Mouse (Mus musculus) CH12.LX (cell line): ENCODE results near the gene Scg5. TPM values are rescaled to one million over a fixed set of nuclear protein-coding genes. Genes with fewer than 3 reads are reported as not detected.

Experiments used
- DNase-seq: peaks from one replicate; pipeline ENCODE4 v3.0.0-alpha.2; 2013; ENCODE audit errors: extremely low read depth
- H3K27ac ChIP-seq: 2 replicates; pipeline ENCODE4 v1.5.1; 2012; ENCODE audit warnings: low read depth, mild to moderate bottlenecking, control low read depth, moderate library complexity; ENCODE audit not compliant: insufficient read depth
- H3K27me3 ChIP-seq: replicated peaks from 2 replicates; pipeline ENCODE3; 2012; ENCODE audit warnings: inconsistent platforms
- H3K36me3 ChIP-seq, 2 experiments: replicated peaks in 1 of 2; 2 replicates each; pipeline versions ENCODE3 to v1.6.1; 2012; ENCODE audit warnings: inconsistent platforms in 1 of 2, low read length in 1 of 2, mild to moderate bottlenecking in 1 of 2, mixed read lengths in 1 of 2, moderate library complexity in 1 of 2; ENCODE audit not compliant: control insufficient read depth in 1 of 2, insufficient read depth in 1 of 2
- H3K4me1 ChIP-seq, 2 experiments: 2 replicates each; pipeline ENCODE4 v1.6.1; 2012; ENCODE audit warnings: inconsistent platforms in 1 of 2, moderate library complexity in 1 of 2; ENCODE audit not compliant: insufficient read depth in 2 of 2, control insufficient read depth in 1 of 2
- H3K4me2 ChIP-seq: 2 replicates; pipeline ENCODE4 v1.6.1; 2012; ENCODE audit warnings: low read depth, mild to moderate bottlenecking, control low read depth; ENCODE audit not compliant: poor library complexity, insufficient read depth, severe bottlenecking
- H3K4me3 ChIP-seq, 3 experiments: fragments of 150-350 bp in 1 of 3; sonication (generic) in 1 of 3; replicated peaks in 1 of 3; 2 replicates each; pipeline versions ENCODE3 to v1.5.1; 2011 to 2012; ENCODE audit warnings: low read depth in 2 of 3, low read length in 2 of 3, mild to moderate bottlenecking in 2 of 3, moderate library complexity in 2 of 3, control low read depth in 1 of 3, improper control_type of control experiment in 1 of 3, inconsistent platforms in 1 of 3, mixed read lengths in 1 of 3; ENCODE audit not compliant: poor library complexity in 1 of 3
- H3K79me2 ChIP-seq: replicated peaks from 2 replicates; pipeline ENCODE4 v1.6.1; 2012; ENCODE audit warnings: mild to moderate bottlenecking, moderate library complexity; ENCODE audit not compliant: control insufficient read depth, poor library complexity, insufficient read depth, severe bottlenecking; ENCODE audit errors: extremely low read depth
- H3K9ac ChIP-seq: 2 replicates; pipeline ENCODE4 v1.6.1; 2012; ENCODE audit warnings: low read depth, mild to moderate bottlenecking, control low read depth, moderate library complexity; ENCODE audit not compliant: insufficient read depth
- H3K9me3 ChIP-seq: replicated peaks from 2 replicates; pipeline ENCODE3; 2012; ENCODE audit warnings: low read length, inconsistent platforms, mixed read lengths
- CHD1 ChIP-seq: IDR thresholded peaks from 2 replicates; pipeline ENCODE4 v1.6.1; 2012; ENCODE audit warnings: low read depth, low read length, improper control_type of control experiment, inconsistent platforms
- E2F4 ChIP-seq: IDR thresholded peaks from 2 replicates; pipeline ENCODE4 v1.6.1; 2011; ENCODE audit warnings: low read depth, low read length, improper control_type of control experiment; ENCODE audit not compliant: insufficient replicate concordance
- ELF1 ChIP-seq: IDR thresholded peaks from 2 replicates; pipeline ENCODE4 v1.6.1; 2014; ENCODE audit warnings: low read depth, mild to moderate bottlenecking, inconsistent platforms, low read length, improper control_type of control experiment
- IRF4 ChIP-seq: IDR thresholded peaks from 2 replicates; pipeline ENCODE4 v1.6.1; 2014; ENCODE audit warnings: low read depth, mild to moderate bottlenecking, inconsistent platforms, low read length, improper control_type of control experiment
- JUND ChIP-seq: conservative IDR thresholded peaks from 2 replicates; pipeline ENCODE4 v1.6.1; 2011; ENCODE audit warnings: low read depth, low read length, improper control_type of control experiment
- MAFK ChIP-seq: IDR thresholded peaks from 2 replicates; pipeline ENCODE4 v1.6.1; 2011; ENCODE audit warnings: low read length, improper control_type of control experiment; ENCODE audit not compliant: insufficient replicate concordance
- MAZ ChIP-seq: IDR thresholded peaks from 2 replicates; pipeline ENCODE4 v1.6.1; 2012; ENCODE audit warnings: low read depth, mild to moderate bottlenecking, inconsistent platforms, low read length, improper control_type of control experiment, moderate library complexity
- MEF2A ChIP-seq: IDR thresholded peaks from 2 replicates; pipeline ENCODE4 v1.6.1; 2014; ENCODE audit warnings: low read depth, mild to moderate bottlenecking, inconsistent platforms, low read length, improper control_type of control experiment, borderline replicate concordance
- NELFE ChIP-seq: IDR thresholded peaks from 2 replicates; pipeline ENCODE4 v1.6.1; 2011; ENCODE audit warnings: low read depth, low read length, improper control_type of control experiment
- POLR2A ChIP-seq: IDR thresholded peaks from 2 replicates; pipeline ENCODE4 v1.6.1; 2011; ENCODE audit warnings: low read depth, mild to moderate bottlenecking, improper control_type of control experiment, low read length
- TBP ChIP-seq: conservative IDR thresholded peaks from 2 replicates; pipeline ENCODE4 v1.6.1; 2011; ENCODE audit warnings: low read depth, low read length, improper control_type of control experiment
- TCF12 ChIP-seq: IDR thresholded peaks from 2 replicates; pipeline ENCODE4 v1.6.1; 2014; ENCODE audit warnings: low read depth, mild to moderate bottlenecking, inconsistent platforms, low read length, improper control_type of control experiment
- ZNF384 ChIP-seq: IDR thresholded peaks from 2 replicates; pipeline ENCODE4 v1.6.1; 2012; ENCODE audit warnings: low read depth, low read length, improper control_type of control experiment, inconsistent platforms
- dilution Hi-C: fragments of 300-500 bp; cut with MboI; formaldehyde crosslinking; loops from 2 replicates; pipeline ENCODE4 v1.14.3; 2020; ENCODE audit warnings: low sequenced_read_pairs; ENCODE audit not compliant: extremely low pct_unique_long_range_greater_than_20kb, extremely low pct_ligation_motif_present
- in situ Hi-C: fragments of 300-500 bp; cut with MboI; formaldehyde crosslinking; loops from 3 replicates; pipeline ENCODE4 v1.14.3; 2019; ENCODE audit warnings: low sequenced_read_pairs, low pct_ligation_motif_present, low pct_unique_long_range_greater_than_20kb, mixed read lengths
- polyA plus RNA-seq: library from polyadenylated mRNA; unstranded; fragments of >175 nt; gene quantifications from 2 replicates; pipeline ENCODE4 v1.2.1, GENCODE M21; 2012; ENCODE audit warnings: low read depth; ENCODE audit not compliant: insufficient read length
- total RNA-seq, 2 experiments: library from RNA; depleted of rRNA; stranded (reverse); fragments of 300-350 nt in 1 of 2; fragments of >200 nt in 1 of 2; gene quantifications; 2 replicates each; pipeline ENCODE4 v1.2.3; 2012 to 2014

Scg5 gene
- total RNA-seq (2012; rRNA removed) = 0.25 TPM in 1 of 2 replicates, not detected in the other
- total RNA-seq (2014; rRNA removed) = not detected in 2 replicates
- not detected in 2 replicates for polyA plus RNA-seq

GRCm38 (mm10) chr2:113828943-113829882, at the start of gene Scg5:
TSS of gene Scg5 (minus strand) at chr2:113829121.
- dilution Hi-C loops = no loop called here
- DNase-seq = no peak
- Histone ChIP-seq H3K4me3 (no peak within 1 kb of the TSS), H3K27ac (no peak within 1 kb of the TSS)
- in situ Hi-C loops = no loop called here
- TF ChIP-seq IRF4 (no peak), MAFK (no peak), POLR2A (no peak), E2F4 (no peak), ELF1 (no peak), CHD1 (no peak), NELFE (no peak), ZNF384 (no peak), MAZ (no peak)
- TF ChIP-seq, all 38 proteins: peak for 0
- Histone ChIP-seq H3K4me1 (peaks cover 0 to 24% of the 10 kb centered on the region in 2 experiments; a peak in 2 of 4 replicates), H3K27me3 (no peaks in the 10 kb centered on the region), H3K4me2 (no peak within 1 kb of the TSS), H3K9ac (no peak within 1 kb of the TSS), H3K9me3 (no peaks in the 10 kb centered on the region), H3K79me2 (no peaks in the 10 kb centered on the region), H3K36me3 (peaks cover 26 to 74% of the 10 kb centered on the region in 2 experiments)

GRCm38 (mm10) chr2:113870115-113870514, 41.2 kb upstream of the Scg5 start:
- no peak overlapping the region for H3K4me2 ChIP-seq
- H3K4me3 ChIP-seq = no peak overlapping the region
- H3K9me3 ChIP-seq = no peaks in the 10 kb centered on the region
- no peak for DNase-seq
- peaks cover 0 to 10% of the 10 kb centered on the region in 2 experiments; a peak in 2 of 4 replicates for H3K4me1 ChIP-seq
- H3K79me2 ChIP-seq = no peaks in the 10 kb centered on the region
- H3K9ac ChIP-seq = no peak overlapping the region
- TF ChIP-seq TCF12 = no peak
- no peaks in the 10 kb centered on the region for H3K36me3 ChIP-seq
- dilution Hi-C loops = no loop called here
- H3K27me3 ChIP-seq = no peaks in the 10 kb centered on the region
- in situ Hi-C loops = no loop called here
- no peak overlapping the region for H3K27ac ChIP-seq

- Histone ChIP-seq H3K9me3 (no peaks in the 10 kb centered on the region), H3K9ac (no peak overlapping the region), H3K27ac (no peak overlapping the region), H3K4me1 (peaks cover 0 to 10% of the 10 kb centered on the region in 2 experiments; a peak in 2 of 4 replicates), H3K27me3 (no peaks in the 10 kb centered on the region), H3K4me3 (no peak overlapping the region), H3K4me2 (no peak overlapping the region), H3K79me2 (no peaks in the 10 kb centered on the region), H3K36me3 (no peaks in the 10 kb centered on the region)
- no peak for DNase-seq
- dilution Hi-C loops = no loop called here
- in situ Hi-C loops = no loop called here
- TF ChIP-seq JUND = no peak
- TF ChIP-seq ELF1 = no peak
- TF ChIP-seq MEF2A = no peak
- TF ChIP-seq TBP = no peak
These were observed 39.5 kb upstream of the Scg5 start for GRCm38 (mm10) chr2:113868404-113868803.
